Mouse (Mus musculus): Measurements from ENCODE around the gene Tmem82.
A peak's percentile ranks its signal among the peaks of the same experiment; 100 is the strongest.

The Tmem82 gene

DNA sequence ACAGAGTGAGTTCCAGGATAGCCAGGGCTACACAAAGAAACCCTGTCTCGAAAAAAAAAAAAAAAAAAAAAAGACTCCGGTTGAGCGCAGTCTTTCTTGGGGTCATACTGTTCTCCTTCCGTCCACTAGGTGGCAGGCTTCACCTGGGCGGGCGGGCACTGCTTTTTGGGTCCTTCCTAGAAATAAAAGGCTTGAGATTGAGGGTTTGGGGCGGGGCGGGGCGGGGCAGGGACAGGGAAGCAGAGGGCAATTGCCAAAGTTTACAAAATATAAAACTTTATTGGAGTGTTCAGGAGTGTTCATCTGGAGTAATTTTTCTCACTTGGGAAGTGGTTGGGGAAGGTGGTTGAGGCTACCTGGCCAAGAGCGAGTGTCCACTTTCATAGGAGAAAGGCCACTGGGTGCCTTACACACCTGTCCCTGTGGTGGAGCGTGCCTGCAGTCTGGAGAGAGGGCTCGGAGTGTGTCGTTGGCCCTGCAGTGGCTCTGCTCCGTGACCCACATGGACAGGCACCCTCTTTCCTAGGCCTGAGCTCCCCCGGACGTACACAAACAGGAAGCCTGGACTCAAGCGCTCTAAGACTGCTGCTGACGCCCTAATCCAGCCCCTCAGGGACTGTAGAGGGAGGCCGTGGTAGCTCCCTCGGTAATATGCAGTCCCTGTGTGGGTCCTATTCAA lies at the start of gene Tmem82:
Tmem82 (minus strand) TSS at position 69 of the 679 bp plus-strand sequence.
- peak; percentile 81 to 83 for DNase-seq

- no peak for DNase-seq
Observed at GRCm38 (mm10) chr4:141664799-141665198, 46.4 kb upstream of the Tmem82 start, which contains the start of gene Plekhm2. Gene Plekhm2, minus strand, starts transcription at chr4:141664899.

GRCm38 (mm10) chr4:141664011-141664745 lies 45.7 kb upstream of the Tmem82 start:
- DNase-seq: peak; percentile 82 to 88

- peak; percentile 46 to 49 for DNase-seq
Observed at GRCm38 (mm10) chr4:141663122-141663931, 44.9 kb upstream of the Tmem82 start.

- DNase-seq: no peak
Observed at GRCm38 (mm10) chr4:141660884-141661283, 42.5 kb upstream of the Tmem82 start.

GRCm38 (mm10) chr4:141659739-141660138 lies 41.3 kb upstream of the Tmem82 start:
- peak in 1 of 2 experiments; percentile 39 for DNase-seq

- DNase-seq: no peak
Observed at GRCm38 (mm10) chr4:141658846-141659484, 40.5 kb upstream of the Tmem82 start.

DNA sequence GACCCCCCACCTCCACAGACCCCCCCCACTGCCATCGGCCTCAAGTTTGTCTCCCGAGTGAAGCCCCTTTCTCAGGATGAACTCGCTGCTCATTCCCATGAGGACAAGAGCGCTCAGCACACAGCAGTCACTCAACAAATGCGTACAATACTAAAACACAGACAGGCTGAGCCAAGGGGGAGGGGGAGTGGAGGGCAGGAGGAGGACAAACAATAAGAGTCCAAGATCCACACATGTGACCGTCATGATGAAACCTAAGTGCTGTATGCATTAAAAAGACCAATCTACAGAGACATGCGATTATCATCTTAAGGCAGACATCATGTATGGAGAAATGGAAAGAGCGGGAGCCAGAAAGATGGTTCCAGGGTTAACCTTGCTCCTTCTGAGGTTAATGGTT lies 38.5 kb upstream of the Tmem82 start:
- no peak for DNase-seq

- DNase-seq: peak; percentile 46 to 59
Observed at GRCm38 (mm10) chr4:141655908-141656608, 37.6 kb upstream of the Tmem82 start.

DNA sequence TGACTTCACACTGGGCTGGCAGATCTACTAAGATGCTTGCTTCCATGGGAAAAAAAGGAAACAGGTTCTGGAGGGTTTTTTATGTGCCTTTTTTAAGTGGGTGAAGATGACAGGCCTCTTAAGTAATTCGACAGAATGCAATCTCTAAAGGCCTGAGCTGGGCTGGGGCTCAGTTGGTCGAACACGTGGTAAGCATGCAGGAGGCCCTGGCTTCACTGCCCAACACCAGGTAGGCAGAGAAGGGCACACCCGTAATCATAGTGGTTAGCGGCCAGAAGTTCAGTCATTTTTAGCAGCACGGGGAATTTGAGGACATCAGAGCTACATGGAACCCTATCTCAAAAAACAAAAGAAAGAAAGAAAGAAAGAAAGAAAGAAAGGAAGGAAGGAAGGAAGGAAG lies 36.1 kb upstream of the Tmem82 start:
- DNase-seq: no peak

GRCm38 (mm10) chr4:141653813-141654212 lies 35.4 kb upstream of the Tmem82 start:
- peak in 1 of 2 experiments; percentile 47 for DNase-seq

DNA sequence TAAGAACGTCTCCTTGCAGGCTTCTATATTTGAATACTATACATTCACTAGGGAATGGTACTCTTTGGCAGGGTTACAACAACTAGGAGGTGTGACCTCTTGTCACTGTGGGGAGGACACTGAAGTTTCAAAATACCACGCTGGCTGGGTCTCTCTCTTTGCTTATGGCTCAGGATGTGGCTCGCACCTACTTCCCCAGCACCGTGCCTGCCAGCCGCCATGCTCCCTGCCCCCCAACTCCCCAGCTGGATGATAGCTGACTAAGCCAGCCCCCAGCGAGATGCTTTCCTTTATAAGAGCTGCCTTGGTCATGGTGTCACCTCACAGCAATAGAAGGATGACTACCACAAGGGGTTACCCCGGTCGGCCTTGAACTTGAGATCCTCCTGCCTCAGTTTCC lies 34.6 kb upstream of the Tmem82 start:
- DNase-seq: no peak

GRCm38 (mm10) chr4:141651944-141652343 lies 33.5 kb upstream of the Tmem82 start:
- DNase-seq: no peak

DNA sequence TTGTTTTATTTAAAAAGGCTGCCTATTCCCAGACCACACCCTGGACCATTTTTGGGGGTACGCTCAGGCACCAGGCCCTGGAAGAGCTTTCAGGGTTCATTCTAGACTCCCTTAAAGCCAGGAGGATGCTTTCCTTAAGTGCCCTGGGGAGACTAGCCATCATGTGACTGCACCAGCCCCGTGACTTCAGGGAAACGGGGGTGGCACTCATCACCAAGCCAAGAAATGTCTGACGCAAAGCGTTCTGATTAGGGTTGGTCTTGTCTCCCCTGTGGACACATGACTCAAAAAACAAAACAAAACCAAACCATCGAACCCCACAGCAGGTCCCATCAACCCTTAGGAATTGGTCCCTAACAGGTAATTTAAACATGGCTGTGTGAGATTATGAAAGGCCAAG lies 32.9 kb upstream of the Tmem82 start:
- DNase-seq: no peak

DNA sequence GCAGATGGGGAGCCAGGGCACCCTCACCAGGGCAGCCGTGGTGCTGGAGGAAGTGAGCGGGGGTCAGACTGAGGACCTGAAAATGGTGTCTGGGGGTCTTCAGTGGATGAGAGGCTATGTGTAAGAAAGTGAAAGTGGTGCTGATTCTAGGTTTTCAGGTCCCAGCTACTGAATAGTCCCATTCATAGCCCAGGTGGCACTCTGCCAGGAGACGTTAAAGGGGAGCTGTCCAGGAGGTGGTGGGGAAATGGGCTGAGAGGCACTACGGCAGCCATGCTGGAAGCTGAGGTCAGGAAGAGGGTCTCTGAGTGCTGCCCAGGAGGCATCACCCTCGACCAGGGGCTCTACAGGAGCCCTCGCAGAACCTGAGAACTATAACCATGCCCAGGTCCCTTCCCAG lies 30.8 kb upstream of the Tmem82 start:
- DNase-seq: no peak

GRCm38 (mm10) chr4:141648262-141648661 lies 29.8 kb upstream of the Tmem82 start:
- no peak for DNase-seq

- DNase-seq: no peak
Observed at GRCm38 (mm10) chr4:141647187-141647586, 28.8 kb upstream of the Tmem82 start.

GRCm38 (mm10) chr4:141645988-141646387 lies 27.6 kb upstream of the Tmem82 start:
- DNase-seq: no peak

- DNase-seq: peak; percentile 71 to 80
Observed at GRCm38 (mm10) chr4:141643118-141643855, 24.9 kb upstream of the Tmem82 start.

DNA sequence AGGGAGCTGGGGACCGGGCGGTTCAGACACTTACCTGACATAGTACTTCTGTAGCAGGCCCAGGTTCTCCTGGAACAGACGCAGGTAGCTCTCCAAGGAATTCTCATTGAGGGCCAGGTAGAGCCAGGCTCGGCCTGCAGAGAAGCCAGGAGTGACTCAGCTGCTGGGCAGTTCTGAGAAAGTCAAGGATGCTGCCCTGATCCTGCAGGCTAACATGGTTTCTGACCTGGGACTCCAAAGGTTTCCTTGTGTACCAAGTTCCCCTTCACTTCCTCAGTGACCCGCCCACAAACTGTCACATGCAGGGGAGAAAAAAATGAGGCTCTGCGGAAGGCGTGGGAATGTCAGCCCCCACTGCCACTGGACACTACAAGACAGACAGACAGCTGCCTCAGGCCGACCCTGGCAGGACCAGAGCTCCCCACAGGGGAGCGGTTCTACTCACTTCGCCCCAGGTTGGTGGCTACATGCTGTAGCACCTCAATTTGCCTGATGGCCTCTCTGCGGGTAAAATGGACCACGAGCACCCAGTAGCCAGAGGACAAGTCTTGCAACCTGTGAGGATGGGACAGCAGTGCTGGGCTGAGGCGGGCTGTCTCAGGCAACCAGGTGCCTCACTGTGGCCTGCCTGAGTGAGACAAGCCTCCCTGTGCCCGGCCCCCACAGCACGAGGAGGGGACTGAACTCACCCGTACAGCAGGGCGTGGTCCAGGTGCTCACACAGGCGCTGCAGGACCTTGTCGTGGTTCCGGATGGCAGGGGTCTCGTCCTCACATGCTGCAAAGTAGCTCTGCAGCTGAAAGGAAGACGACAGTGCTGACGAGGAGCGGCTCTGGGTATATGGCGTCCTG lies 23.8 kb upstream of the Tmem82 start:
- peak in 1 of 2 experiments; percentile 27 for DNase-seq

All from lung, postnatal 4 days (tissue).